Mouse (Mus musculus): Measurements from ENCODE around the gene Psma7. TPM values are rescaled to one million over a fixed set of nuclear protein-coding genes. Genes with fewer than 3 reads are reported as not detected.

Psma7 gene
- polyA plus RNA-seq, 1 experiment = 115 TPM

DNA sequence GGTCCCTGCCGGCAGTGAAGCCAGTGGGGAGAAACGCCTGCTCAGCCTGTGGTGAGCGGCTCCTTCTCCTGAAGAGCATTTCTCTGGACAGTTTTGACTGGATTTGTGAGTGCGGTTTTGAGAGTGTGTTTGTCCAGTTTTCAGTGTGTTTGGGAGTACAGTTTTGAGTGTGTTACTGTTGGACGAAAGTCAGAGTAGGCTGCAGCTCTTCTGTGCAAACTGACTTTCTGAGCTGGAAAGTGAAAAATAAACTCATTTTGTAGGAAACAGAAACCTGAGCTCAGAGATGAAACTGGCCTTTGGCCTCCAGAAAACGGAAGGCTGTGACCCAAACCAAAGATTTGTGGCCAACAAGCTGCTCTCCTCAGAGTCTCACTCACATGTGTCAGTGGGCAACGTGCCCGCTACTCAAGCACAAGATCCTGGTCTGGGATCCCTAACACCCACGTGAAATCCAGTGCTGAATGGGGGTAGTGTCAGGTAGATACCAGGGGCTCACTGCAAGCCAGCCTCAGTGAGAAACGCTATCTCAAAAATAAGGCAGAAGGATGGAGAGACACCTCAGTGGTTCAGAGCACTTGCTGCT, 55.7 kb downstream of the Psma7 start:
- WGBS = 61% methylated on average over 10 of the region's 10 CpGs
- no peak for DNase-seq
- no peak for TF ChIP-seq POLR2A (IDR thresholded peaks at IDR 0.05; ENCODE audit: borderline replicate concordance, extremely low read depth, low read depth, low read length)
- no peak for TF ChIP-seq CTCF (IDR thresholded peaks at IDR 0.05; ENCODE audit: insufficient read depth, low read length)
- H3K4me1 ChIP-seq (ENCODE audit: control insufficient read depth, insufficient read depth, low read length) = no peaks in the 10 kb centered on the region
- H3K4me3 ChIP-seq (replicated peaks; ENCODE audit: extremely low read depth, low read depth, low read length) = no peak overlapping the region

Other genes starting within 250 kb of the Psma7 start
- 10.1 and 11.5 TPM in 2 replicates for gene Taf4, start 65.8 kb downstream of the Psma7 start, polyA plus RNA-seq (2012; rRNA removed)
- 19.8 and 24.0 TPM in 2 replicates for gene Lsm14b, start 17.4 kb downstream of the Psma7 start, polyA plus RNA-seq (2012; rRNA removed)
- gene Ss18l1, start 76 bp upstream of the Psma7 start, polyA plus RNA-seq (2012; rRNA removed) = 7.1 and 7.4 TPM in 2 replicates
- gene Mtg2, start 28.2 kb upstream of the Psma7 start, polyA plus RNA-seq (2012; rRNA removed) = 15.2 and 17.1 TPM in 2 replicates
- gene Hrh3, start 62.1 kb upstream of the Psma7 start, polyA plus RNA-seq (2012; rRNA removed) = 0.10 and 0.15 TPM in 2 replicates
- gene Osbpl2, start 76.9 kb upstream of the Psma7 start, polyA plus RNA-seq (2012; rRNA removed) = 27.9 and 34.5 TPM in 2 replicates
- 108 and 114 TPM in 2 replicates for gene Adrm1, start 129.1 kb upstream of the Psma7 start, polyA plus RNA-seq (2012; rRNA removed)
- 145 and 148 TPM in 2 replicates for gene Lama5, start 183.4 kb upstream of the Psma7 start, polyA plus RNA-seq (2012; rRNA removed)
- gene Rps21, start 214.9 kb upstream of the Psma7 start, polyA plus RNA-seq (2012; rRNA removed) = 2,052 and 2,661 TPM in 2 replicates
- 22.7 and 28.2 TPM in 2 replicates for gene Cables2, start 231.1 kb upstream of the Psma7 start, polyA plus RNA-seq (2012; rRNA removed)
- gene Rbbp8nl, start 247.4 kb upstream of the Psma7 start, polyA plus RNA-seq (2012; rRNA removed) = 1.4 and 2.3 TPM in 2 replicates

Data from lung, adult 2 months (tissue).